Mouse (Mus musculus) heart, embryonic 14.5 days (tissue): ENCODE measurements at regions not wholly inside any gene's neighbourhood (a gene's known extent, or its start where the extent isn't known, plus 50 kb on each side); places are given as distances from the start of the nearest gene placed in this dataset.

Source experiments
- ATAC-seq: fragments of 200-750 bp; cut with Nextera tagmentation; 2 replicates; pipeline ENCODE4 v1.8.0; 2017; ENCODE audit warnings: low read depth, moderate TSS enrichment; ENCODE audit not compliant: insufficient number of reproducible peaks, insufficient read depth, low FRiP score
- H3K27ac ChIP-seq, 2 experiments: fragments of 200-500 bp in 1 of 2; fragments of 300-500 bp in 1 of 2; sonication (generic) in 1 of 2; replicated peaks in 1 of 2; 2 replicates each; pipeline ENCODE4 v1.5.1; 2012 to 2014; ENCODE audit warnings: low read depth in 2 of 2, low read length in 2 of 2, control low read depth in 1 of 2, mild to moderate bottlenecking in 1 of 2, mixed read lengths in 1 of 2; ENCODE audit not compliant: control insufficient read depth in 1 of 2, insufficient read depth in 1 of 2
- H3K27me3 ChIP-seq: fragments of 300-500 bp; sonication (generic); 2 replicates; pipeline ENCODE4 v1.6.1; 2014; ENCODE audit warnings: mild to moderate bottlenecking, low read length, control low read depth; ENCODE audit not compliant: control insufficient read depth, insufficient read depth
- H3K36me3 ChIP-seq: fragments of 300-500 bp; sonication (generic); 2 replicates; pipeline ENCODE4 v1.6.1; 2014; ENCODE audit warnings: mild to moderate bottlenecking, control low read depth, low read length, mixed read lengths; ENCODE audit not compliant: control insufficient read depth, insufficient read depth
- H3K4me1 ChIP-seq, 2 experiments: fragments of 200-500 bp in 1 of 2; fragments of 300-500 bp in 1 of 2; sonication (generic) in 1 of 2; 2 replicates each; pipeline ENCODE4 v1.6.1; 2012 to 2014; ENCODE audit warnings: low read length in 2 of 2, control low read depth in 1 of 2, mixed read lengths in 1 of 2; ENCODE audit not compliant: control insufficient read depth in 2 of 2, insufficient read depth in 2 of 2
- H3K4me2 ChIP-seq: fragments of 300-500 bp; sonication (generic); 2 replicates; pipeline ENCODE4 v1.6.1; 2014; ENCODE audit warnings: mild to moderate bottlenecking, low read length
- H3K4me3 ChIP-seq, 2 experiments: fragments of 200-500 bp in 1 of 2; fragments of 300-500 bp in 1 of 2; sonication (generic) in 1 of 2; 2 replicates each; pipeline ENCODE4 v1.5.1; 2012 to 2014; ENCODE audit warnings: low read length in 2 of 2, mild to moderate bottlenecking in 2 of 2, control low read depth in 1 of 2, low read depth in 1 of 2, moderate library complexity in 1 of 2; ENCODE audit not compliant: control insufficient read depth in 1 of 2, insufficient read depth in 1 of 2
- H3K9ac ChIP-seq: fragments of 300-500 bp; sonication (generic); 2 replicates; pipeline ENCODE4 v1.6.1; 2014; ENCODE audit warnings: mild to moderate bottlenecking, low read length
- H3K9me3 ChIP-seq: fragments of 300-500 bp; sonication (generic); 2 replicates; pipeline ENCODE4 v1.6.1; 2016; ENCODE audit warnings: low read length, control low read depth; ENCODE audit not compliant: control insufficient read depth
- WGBS: fragments of 180-500 bp; shearing (Covaris S2); extraction: QIAGEN DNeasy Blood & Tissue Kit; methylation state at CpG from one replicate; pipeline ENCODE4 v1.1.7; 2014; 5-methylcytosine and 5-hydroxymethylcytosine counted together

DNA sequence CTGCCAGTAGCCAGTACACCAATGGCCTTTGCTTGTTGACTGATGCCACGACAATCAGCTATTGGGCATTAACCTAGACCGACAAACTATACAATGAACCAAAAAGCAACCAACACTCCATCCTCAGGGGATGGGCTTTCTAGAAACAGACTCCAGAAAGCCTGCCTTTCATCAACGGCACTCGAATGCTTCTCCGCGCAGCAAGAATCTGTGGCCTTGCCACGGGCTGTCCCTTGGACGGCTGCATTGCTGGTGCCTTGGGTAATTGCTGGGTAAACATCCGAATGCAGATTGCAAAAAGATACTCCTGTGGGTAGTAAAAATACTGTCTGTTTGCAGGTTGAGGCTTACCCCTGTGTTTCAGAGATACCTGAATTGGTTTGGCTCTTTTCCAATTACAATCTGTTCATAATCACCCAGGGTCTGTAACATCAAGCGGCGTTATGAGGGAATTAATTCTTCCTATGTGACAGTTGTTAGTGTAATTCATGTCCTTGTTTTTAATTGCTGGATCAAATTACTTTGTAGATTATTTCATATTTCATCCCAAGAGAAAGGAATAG lies 319.0 kb upstream of the Kif2a start:
- H3K27ac ChIP-seq, result no peak overlapping the region
- no peak for ATAC-seq
- no peaks in the 10 kb centered on the region for H3K9me3 ChIP-seq
- no peaks in the 10 kb centered on the region for H3K4me1 ChIP-seq
- H3K9ac ChIP-seq, result no peak overlapping the region
- H3K4me3 ChIP-seq, result no peak overlapping the region
- H3K36me3 ChIP-seq, result no peaks in the 10 kb centered on the region
- H3K4me2 ChIP-seq, result no peak overlapping the region
- H3K27me3 ChIP-seq, result no peaks in the 10 kb centered on the region
- 70% methylated on average over 11 of the region's 11 CpGs for WGBS

DNA sequence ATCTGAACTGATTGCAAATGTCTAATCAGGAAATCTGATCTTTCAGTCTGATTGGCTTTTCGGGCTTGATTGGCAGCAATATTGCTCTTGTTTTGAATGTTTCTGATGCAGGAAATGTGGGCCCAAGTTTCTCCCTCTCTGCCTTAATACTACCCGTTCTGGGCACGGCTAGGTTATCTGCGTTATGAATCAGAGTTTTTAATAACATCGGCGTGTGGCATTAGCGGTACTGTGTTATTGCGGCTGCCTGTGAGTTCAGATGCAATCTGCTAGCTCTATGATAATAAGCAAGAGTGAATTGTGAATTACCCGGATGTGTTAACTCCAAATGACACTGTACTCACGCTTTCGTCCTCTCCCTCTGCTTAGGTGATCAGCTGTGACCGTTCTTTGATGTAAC lies 316.2 kb upstream of the Kif2a start:
- WGBS, result 86% methylated on average over 12 of the region's 12 CpGs
- Histone ChIP-seq H3K4me2 (no peak overlapping the region), H3K9ac (no peak overlapping the region), H3K36me3 (no peaks in the 10 kb centered on the region), H3K4me3 (no peak overlapping the region), H3K9me3 (no peaks in the 10 kb centered on the region), H3K27ac (no peak overlapping the region), H3K4me1 (no peaks in the 10 kb centered on the region), H3K27me3 (no peaks in the 10 kb centered on the region)
- ATAC-seq, result no peak

DNA sequence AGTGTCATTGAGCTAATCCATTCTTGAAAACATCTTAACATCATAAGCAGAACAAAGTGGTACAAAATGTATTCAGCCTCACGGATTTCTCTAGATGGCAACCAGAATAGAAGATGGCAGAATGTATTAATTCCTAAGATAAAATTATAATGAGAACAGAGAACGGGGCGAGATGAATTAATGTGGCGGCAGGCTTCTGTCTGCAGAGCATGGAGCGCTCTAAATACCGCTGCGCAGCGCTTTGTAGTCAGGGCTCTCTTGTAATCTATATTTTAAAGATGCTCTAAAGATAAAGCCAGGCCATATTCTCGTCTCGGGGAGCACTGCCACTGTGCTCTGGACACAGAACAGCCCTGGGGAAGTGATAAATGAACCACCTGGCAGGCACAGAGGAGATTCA lies 315.2 kb upstream of the Kif2a start:
- WGBS, result 73% methylated on average over 10 of the region's 10 CpGs
- H3K27ac ChIP-seq, result no peak overlapping the region
- H3K4me2 ChIP-seq, result no peak overlapping the region
- ATAC-seq, result no peak
- no peaks in the 10 kb centered on the region for H3K4me1 ChIP-seq
- no peaks in the 10 kb centered on the region for H3K36me3 ChIP-seq
- no peak overlapping the region for H3K9ac ChIP-seq
- no peaks in the 10 kb centered on the region for H3K27me3 ChIP-seq
- no peak overlapping the region for H3K4me3 ChIP-seq
- H3K9me3 ChIP-seq, result no peaks in the 10 kb centered on the region

DNA sequence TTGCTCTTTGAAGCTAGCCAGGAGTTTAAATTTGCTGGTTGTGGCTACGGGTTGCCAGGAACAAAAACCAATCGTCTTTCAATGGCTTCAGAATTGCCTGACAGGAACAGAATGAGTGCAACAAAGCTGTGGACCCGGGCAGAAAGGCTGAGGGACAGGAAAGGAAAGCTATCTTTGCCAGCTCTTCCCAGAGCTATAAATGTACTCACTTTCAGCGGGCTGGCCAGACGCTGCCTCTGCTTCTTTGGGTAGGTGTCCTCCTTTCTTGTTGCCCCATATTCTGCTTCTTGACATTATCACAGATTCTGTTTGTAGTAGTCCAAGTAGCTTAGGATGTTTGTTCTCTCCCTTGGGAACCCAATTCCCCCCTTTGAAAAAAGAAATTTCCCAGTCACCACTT lies 307.4 kb upstream of the Kif2a start:
- ATAC-seq, result no peak
- no peak overlapping the region for H3K4me2 ChIP-seq
- H3K36me3 ChIP-seq, result no peaks in the 10 kb centered on the region
- no peak overlapping the region for H3K27ac ChIP-seq
- H3K4me1 ChIP-seq, result no peaks in the 10 kb centered on the region
- no peaks in the 10 kb centered on the region for H3K27me3 ChIP-seq
- H3K9ac ChIP-seq, result no peak overlapping the region
- 56% methylated on average over 5 of the region's 5 CpGs for WGBS
- no peak overlapping the region for H3K4me3 ChIP-seq
- H3K9me3 ChIP-seq, result no peaks in the 10 kb centered on the region

DNA sequence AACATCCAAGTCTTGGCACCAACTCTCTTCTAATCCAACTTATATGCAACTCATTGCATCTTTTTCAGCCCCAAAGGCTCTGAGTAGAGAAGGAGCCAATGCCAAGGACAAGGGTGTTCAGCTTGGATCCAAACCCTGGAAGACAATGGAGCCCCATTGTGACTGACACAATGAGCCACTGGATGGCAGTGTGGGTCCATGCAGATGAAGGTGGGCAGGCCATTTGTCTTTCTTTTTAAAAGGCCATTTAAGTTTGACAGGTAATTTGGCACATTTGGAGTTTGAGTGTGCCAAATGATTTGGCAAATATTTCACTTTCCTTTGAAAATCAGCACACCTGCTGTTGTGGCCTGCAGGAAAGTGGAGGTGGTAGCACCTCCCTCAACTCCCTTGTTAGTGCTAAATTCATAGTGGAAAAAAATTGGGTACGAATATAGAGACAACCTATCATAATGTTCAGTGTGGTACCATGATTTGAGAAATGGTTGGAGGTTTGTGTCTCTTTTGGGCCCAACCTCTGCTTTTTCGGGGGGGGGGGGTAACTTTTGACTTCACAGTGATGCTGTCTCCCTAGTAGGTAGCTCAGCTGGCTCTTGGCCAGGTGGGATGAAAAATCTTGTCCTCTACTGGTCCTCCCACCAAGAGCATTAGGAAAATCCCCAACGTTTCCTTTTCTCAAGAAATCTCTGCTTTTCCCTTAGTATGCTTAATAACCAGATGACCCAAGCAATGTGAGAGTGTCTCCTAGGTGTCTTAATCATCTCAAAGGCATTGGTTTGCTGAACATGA lies 304.0 kb upstream of the Kif2a start:
- 54% methylated on average over 3 of the region's 3 CpGs for WGBS
- Histone ChIP-seq H3K27ac (no peak overlapping the region), H3K36me3 (no peaks in the 10 kb centered on the region), H3K4me2 (no peak overlapping the region), H3K4me3 (no peak overlapping the region), H3K9ac (no peak overlapping the region), H3K4me1 (no peaks in the 10 kb centered on the region), H3K9me3 (no peaks in the 10 kb centered on the region), H3K27me3 (no peaks in the 10 kb centered on the region)
- no peak for ATAC-seq

DNA sequence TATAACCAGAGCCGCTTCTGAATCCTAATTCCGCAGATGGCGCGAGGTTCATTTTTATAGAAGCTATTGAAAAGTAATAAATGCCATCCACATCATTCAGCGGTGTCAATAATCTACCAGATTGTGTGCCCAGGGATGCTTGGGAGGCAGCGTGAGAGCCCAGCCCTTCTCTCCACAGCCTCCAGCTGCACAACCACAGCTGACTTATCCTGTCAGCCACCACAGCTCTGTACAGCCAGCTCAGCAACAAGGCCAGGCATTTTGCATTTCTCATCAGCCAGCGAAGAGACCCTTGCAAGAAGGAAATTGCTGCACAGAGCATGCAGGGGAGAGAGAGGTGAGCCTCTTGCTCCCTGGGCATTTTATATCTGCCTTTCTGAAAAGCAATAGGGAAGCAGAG lies 292.8 kb upstream of the Kif2a start:
- Histone ChIP-seq H3K4me3 (no peak overlapping the region), H3K9me3 (no peaks in the 10 kb centered on the region), H3K9ac (no peak overlapping the region), H3K36me3 (no peaks in the 10 kb centered on the region), H3K4me2 (no peak overlapping the region), H3K4me1 (no peaks in the 10 kb centered on the region), H3K27ac (no peak overlapping the region), H3K27me3 (no peaks in the 10 kb centered on the region)
- WGBS, result 91% methylated on average over 7 of the region's 7 CpGs
- no peak for ATAC-seq

DNA sequence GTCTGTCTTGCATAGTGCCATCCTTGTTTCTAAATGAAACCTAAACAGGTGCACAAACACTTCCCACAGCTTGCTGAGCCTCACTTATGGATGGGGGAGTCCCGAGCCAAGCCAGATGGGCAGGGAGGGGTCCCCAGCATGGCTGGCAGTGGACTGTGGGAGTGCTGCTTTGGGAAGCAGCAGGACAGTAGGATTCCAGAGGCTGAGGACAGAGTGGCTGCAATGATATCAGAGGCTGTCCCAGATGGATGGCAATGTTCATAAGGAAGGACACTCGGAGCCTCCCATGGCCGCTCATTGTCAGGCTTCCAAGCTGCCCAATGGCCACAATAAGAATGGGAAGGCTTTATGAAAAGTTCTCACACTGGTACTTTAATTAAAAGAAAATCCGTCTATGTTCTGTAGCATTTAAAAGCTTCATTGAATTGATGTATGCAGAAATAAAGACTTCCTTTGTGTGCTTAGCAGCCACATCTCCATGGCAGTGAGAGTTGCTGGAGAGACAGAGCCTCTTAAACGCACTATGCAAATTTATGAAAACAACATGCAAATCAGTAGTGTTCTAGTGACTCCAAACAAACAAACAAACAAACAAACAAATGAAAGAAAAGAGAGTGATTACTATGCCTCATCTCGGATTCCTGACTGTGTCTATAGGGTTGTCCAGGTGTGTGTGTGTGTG lies 287.2 kb upstream of the Kif2a start:
- no peak overlapping the region for H3K27ac ChIP-seq
- no peak for ATAC-seq
- no peaks in the 10 kb centered on the region for H3K9me3 ChIP-seq
- H3K4me1 ChIP-seq, result peaks cover 0 to 3% of the 10 kb centered on the region in 2 experiments; a peak in 2 of 4 replicates
- H3K36me3 ChIP-seq, result no peaks in the 10 kb centered on the region
- H3K4me2 ChIP-seq, result no peak overlapping the region
- H3K27me3 ChIP-seq, result no peaks in the 10 kb centered on the region
- H3K9ac ChIP-seq, result no peak overlapping the region
- WGBS, result 71% methylated on average over 6 of the region's 6 CpGs
- H3K4me3 ChIP-seq, result no peak overlapping the region
